In the genomic region with DNA sequence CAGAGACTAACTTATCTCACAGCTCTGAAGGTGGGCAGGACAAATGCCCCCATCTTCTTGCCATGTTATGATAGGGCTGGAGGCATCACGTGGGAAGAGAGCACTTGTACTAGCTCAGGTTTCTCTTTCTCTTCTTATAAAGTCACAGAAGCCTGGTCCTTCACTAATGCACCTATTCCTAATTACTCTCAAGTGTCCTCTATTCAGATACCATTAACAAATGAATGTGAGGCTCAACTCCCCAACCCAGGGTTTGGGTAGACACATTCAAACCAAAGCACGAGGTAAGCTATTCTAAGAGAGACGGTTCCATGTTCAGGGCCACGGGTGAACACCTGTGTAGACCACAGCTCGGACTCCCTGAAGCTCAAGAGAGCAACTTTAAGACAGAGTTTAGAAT, we compare ENCODE assay signal across 25 mouse cellular contexts.
DNase-seq lines count a peak whose midpoint lies in the region; TF ChIP-seq lines count a peak whose summit lies in the region.
"Had no signal": no experiment of that assay in that cellular context is flagged by ENCODE, and none has a peak within 500 bp of the region (broad histone marks: within the 10 kb centered on the region; RNA-seq: fewer than 3 reads in every experiment).

No protein-coding gene starts in this region.

- H3K4me3 ChIP-seq in CH12.LX (replicated peaks in 1 of 3; ENCODE audit: low read depth in 2 of 3, low read length in 2 of 3, poor library complexity in 1 of 3) (peak overlapping the region; percentile 31 to 35 (median 34)), ES-E14 (ENCODE audit: insufficient read depth in 1 of 2, low read depth in 1 of 2, low read length in 2 of 2, poor library complexity in 1 of 2, severe bottlenecking in 1 of 2) (no peak overlapping the region)
- H3K4me3 ChIP-seq: embryonic facial prominence, embryonic 13.5 days; embryonic facial prominence, embryonic 15.5 days; erythroblast, embryonic 14.5 days; forebrain, embryonic 10.5 days; forebrain, embryonic 12.5 days; forebrain, embryonic 15.5 days had no signal

- H3K27ac ChIP-seq in CH12.LX (ENCODE audit: insufficient read depth, low read depth) = peak overlapping the region; percentile 83
- peak overlapping the region; percentile 29; the same call in 1 of the 2 replicates for H3K27ac ChIP-seq in ES-E14 (ENCODE audit: insufficient read depth, low read depth, low read length, poor library complexity, severe bottlenecking)
- H3K27ac ChIP-seq: embryonic facial prominence, embryonic 13.5 days; embryonic facial prominence, embryonic 15.5 days; forebrain, embryonic 10.5 days; forebrain, embryonic 12.5 days; forebrain, embryonic 15.5 days had no signal

- peak; percentile 40; the same call in 1 of the 2 replicates for TF ChIP-seq POLR2A in CH12.LX (IDR thresholded peaks at IDR 0.05; ENCODE audit: low read depth, low read length)

- peak overlapping the region; percentile 78 for H3K4me2 ChIP-seq in CH12.LX (ENCODE audit: insufficient read depth, low read depth, poor library complexity, severe bottlenecking)
- H3K4me2 ChIP-seq: embryonic facial prominence, embryonic 13.5 days; embryonic facial prominence, embryonic 15.5 days; forebrain, embryonic 12.5 days; forebrain, embryonic 15.5 days had no signal

- H3K9me3 ChIP-seq in CH12.LX (replicated peaks; ENCODE audit: low read length) (no peaks in the 10 kb centered on the region), ES-E14 (ENCODE audit: control insufficient read depth, insufficient read depth, low read depth, low read length) (no peaks in the 10 kb centered on the region)
- H3K9me3 ChIP-seq: embryonic facial prominence, embryonic 13.5 days; embryonic facial prominence, embryonic 15.5 days; forebrain, embryonic 10.5 days; forebrain, embryonic 12.5 days; forebrain, embryonic 15.5 days had no signal

- intact Hi-C loops in left cerebral cortex, postnatal 36 days (cut with DNase I) = no loop called here

- H3K4me1 ChIP-seq in CH12.LX (ENCODE audit: control insufficient read depth in 1 of 2, insufficient read depth in 2 of 2) (peaks cover 18 to 75% of the 10 kb centered on the region in 2 experiments), ES-E14 (ENCODE audit: control insufficient read depth in 2 of 2, insufficient read depth in 2 of 2, low read length in 2 of 2, poor library complexity in 1 of 2) (peaks cover 1 to 14% of the 10 kb centered on the region in 2 experiments; a peak in 1 of 4 replicates)
- H3K4me1 ChIP-seq: embryonic facial prominence, embryonic 15.5 days; forebrain, embryonic 12.5 days; forebrain, embryonic 15.5 days had no signal

- dilution Hi-C loops in CH12.LX (cut with MboI; ENCODE audit: extremely low pct_ligation_motif_present, extremely low pct_unique_long_range_greater_than_20kb, low sequenced_read_pairs) = no loop called here

- H3K27me3 ChIP-seq in CH12.LX (replicated peaks) = no peaks in the 10 kb centered on the region
- H3K27me3 ChIP-seq: embryonic facial prominence, embryonic 13.5 days; embryonic facial prominence, embryonic 15.5 days; forebrain, embryonic 12.5 days; forebrain, embryonic 15.5 days had no signal

- peak; percentile 36; the same call in 1 of the 2 replicates for TF ChIP-seq EP300 in CH12.LX (IDR thresholded peaks at IDR 0.05; ENCODE audit: low read length)

- in situ Hi-C loops in CH12.LX (cut with MboI; ENCODE audit: low pct_ligation_motif_present, low pct_unique_long_range_greater_than_20kb, low sequenced_read_pairs) (no loop called here), ES-E14 (cut with MboI; ENCODE audit: low sequenced_read_pairs in 2 of 2, unreplicated experiment in 2 of 2) (no loop called here)

- no peak for TF ChIP-seq RAD21 in CH12.LX (IDR thresholded peaks at IDR 0.05; ENCODE audit: low read depth, low read length)

- no peak for TF ChIP-seq CTCF in CH12.LX (conservative IDR thresholded peaks at IDR 0.05 in 1 of 2, IDR thresholded peaks at IDR 0.05 in 1 of 2; ENCODE audit: low read depth in 2 of 2, low read length in 2 of 2)

- H3K9ac ChIP-seq in CH12.LX (ENCODE audit: insufficient read depth, low read depth) (peak overlapping the region; percentile 41), ES-E14 (ENCODE audit: insufficient read depth, low read depth, low read length, poor library complexity, severe bottlenecking) (no peak overlapping the region)
- H3K9ac ChIP-seq: embryonic facial prominence, embryonic 13.5 days; embryonic facial prominence, embryonic 15.5 days; forebrain, embryonic 12.5 days; forebrain, embryonic 15.5 days; forebrain, postnatal 0 days had no signal

- DNase-seq in A20 (ENCODE audit: low read depth, low spot score) (peak; percentile 52), CH12.LX (ENCODE audit: extremely low read depth) (peak; percentile 34), ES-E14 (ENCODE audit: low read depth, low spot score) (no peak), ZHBTc4 (ENCODE audit: low read depth, low spot score) (peak; percentile 79)
- no peak for DNase-seq in lung, postnatal 4 days
- DNase-seq in spleen, postnatal 36 days (ENCODE audit: low spot score in 2 of 2) = no peak
- no peak for DNase-seq in left cerebral cortex, postnatal 36 days (ENCODE audit: low spot score in 2 of 2)
- DNase-seq: adrenal gland, adult 2 months; adrenal gland, postnatal 10 days; adrenal gland, postnatal 25 days; B cell, adult 2 months; cerebellum, adult 11 months; cerebellum, adult 18-20 months; cerebellum, adult 8-10 months; cerebellum, adult 9-11 months; cerebellum, postnatal 14 days; cerebellum, postnatal 36 days; embryo, embryonic 11 days; forebrain, postnatal 0 days had no signal

- no peaks in the 10 kb centered on the region; the same call in 1 of the 2 replicates for H3K79me2 ChIP-seq in CH12.LX (replicated peaks; ENCODE audit: control insufficient read depth, extremely low read depth, insufficient read depth, poor library complexity, severe bottlenecking)

- peaks cover 2 to 6% of the 10 kb centered on the region in 2 experiments for H3K36me3 ChIP-seq in CH12.LX (replicated peaks in 1 of 2; ENCODE audit: control insufficient read depth in 1 of 2, insufficient read depth in 1 of 2, low read length in 1 of 2)
- no peaks in the 10 kb centered on the region for H3K36me3 ChIP-seq in ES-E14 (ENCODE audit: control insufficient read depth, insufficient read depth, low read length, poor library complexity, severe bottlenecking)
- H3K36me3 ChIP-seq: embryonic facial prominence, embryonic 13.5 days; embryonic facial prominence, embryonic 15.5 days; forebrain, embryonic 10.5 days; forebrain, embryonic 12.5 days; forebrain, embryonic 15.5 days had no signal

TF ChIP-seq in CH12.LX, 34 proteins besides CTCF, POLR2A, EP300 and RAD21 (continues in another document):
- no peak for TF ChIP-seq GABPA (IDR thresholded peaks at IDR 0.05; ENCODE audit: insufficient replicate concordance, low read depth, low read length)
- no peak for TF ChIP-seq JUND (conservative IDR thresholded peaks at IDR 0.05; ENCODE audit: low read depth, low read length)
- TF ChIP-seq HCFC1 (IDR thresholded peaks at IDR 0.05; ENCODE audit: low read depth, low read length) = no peak
- TF ChIP-seq MEF2A (IDR thresholded peaks at IDR 0.05; ENCODE audit: borderline replicate concordance, low read depth, low read length) = no peak
- TF ChIP-seq SIN3A (IDR thresholded peaks at IDR 0.05; ENCODE audit: low read length) = no peak
- TF ChIP-seq ETS1 (conservative IDR thresholded peaks at IDR 0.05; ENCODE audit: low read depth, low read length) = no peak
- no peak for TF ChIP-seq E2F4 (IDR thresholded peaks at IDR 0.05; ENCODE audit: insufficient replicate concordance, low read depth, low read length)
- no peak for TF ChIP-seq ZNF384 (IDR thresholded peaks at IDR 0.05; ENCODE audit: low read depth, low read length)
- TF ChIP-seq ELF1 (IDR thresholded peaks at IDR 0.05; ENCODE audit: low read depth, low read length) = no peak
- TF ChIP-seq KAT2A (IDR thresholded peaks at IDR 0.05; ENCODE audit: insufficient replicate concordance, low read length) = no peak
- TF ChIP-seq UBTF (IDR thresholded peaks at IDR 0.05; ENCODE audit: low read depth, low read length) = no peak
- TF ChIP-seq MAFK (IDR thresholded peaks at IDR 0.05; ENCODE audit: insufficient replicate concordance, low read length) = no peak
- no peak for TF ChIP-seq PAX5 (IDR thresholded peaks at IDR 0.05; ENCODE audit: low read length)
- peak; percentile 80 for TF ChIP-seq MAX (IDR thresholded peaks at IDR 0.05; ENCODE audit: low read length)
- no peak for TF ChIP-seq MAZ (IDR thresholded peaks at IDR 0.05; ENCODE audit: low read depth, low read length)
- TF ChIP-seq IRF4 (IDR thresholded peaks at IDR 0.05; ENCODE audit: low read depth, low read length) = 0 out of 2 replicates have a peak, but pooled peaks have one; percentile 14
- no peak for TF ChIP-seq SMC3 (IDR thresholded peaks at IDR 0.05; ENCODE audit: low read depth, low read length)

TF ChIP-seq in ES-E14, 5 proteins besides CTCF, POLR2A, EP300 and RAD21:
- TF ChIP-seq HCFC1 (IDR thresholded peaks at IDR 0.05; ENCODE audit: borderline replicate concordance, insufficient read depth, low read length) (no peak), ZC3H11A (IDR thresholded peaks at IDR 0.05; ENCODE audit: borderline replicate concordance, low read depth, low read length) (no peak), CHD2 (IDR thresholded peaks at IDR 0.05; ENCODE audit: low read depth, low read length) (no peak), ZNF384 (IDR thresholded peaks at IDR 0.05; ENCODE audit: low read depth, low read length) (no peak), MAFK (IDR thresholded peaks at IDR 0.05; ENCODE audit: insufficient read depth, low read depth, low read length) (no peak)

Comparison
In these comparisons a context has a peak if more than half of its experiments do, and no peak if none do; other contexts are left out.
1. DNase-seq: peak in A20 (single experiment), CH12.LX (single experiment) and ZHBTc4 (single experiment); none in ES-E14 (single experiment), lung, postnatal 4 days (0 of 2), spleen, postnatal 36 days (0 of 2) and left cerebral cortex, postnatal 36 days (0 of 2).
2. H3K4me3 ChIP-seq: peak in CH12.LX (3 of 3); none in ES-E14 (0 of 2).